Mouse (Mus musculus) liver, embryonic 13.5 days (tissue): ENCODE measurements at regions not wholly inside any gene's neighbourhood (a gene's known extent, or its start where the extent isn't known, plus 50 kb on each side); places are given as distances from the start of the nearest gene placed in this dataset.

Experiments
- ATAC-seq: fragments of 200-750 bp; cut with Nextera tagmentation; 2 replicates; pipeline ENCODE4 v1.8.0; 2017; ENCODE audit warnings: low read depth, mild to moderate bottlenecking, moderate number of reproducible peaks, moderate library complexity
- DNase-seq: peaks from one replicate; pipeline ENCODE4 v3.0.0; 2022
- H3K27ac ChIP-seq: fragments of 300-500 bp; sonication (generic); 2 replicates; pipeline ENCODE4 v1.5.1; 2015; ENCODE audit warnings: moderate library complexity, mild to moderate bottlenecking, inconsistent platforms
- H3K27me3 ChIP-seq: fragments of 300-500 bp; sonication (generic); 2 replicates; pipeline ENCODE4 v1.6.1; 2015; ENCODE audit warnings: mild to moderate bottlenecking, inconsistent platforms
- H3K36me3 ChIP-seq: fragments of 300-500 bp; sonication (generic); 2 replicates; pipeline ENCODE4 v1.6.1; 2015; ENCODE audit warnings: mild to moderate bottlenecking, inconsistent platforms
- H3K4me1 ChIP-seq: fragments of 300-500 bp; sonication (generic); replicated peaks from 2 replicates; pipeline ENCODE4 v1.6.1; 2015; ENCODE audit warnings: inconsistent platforms
- H3K4me2 ChIP-seq: fragments of 300-500 bp; sonication (generic); 2 replicates; pipeline ENCODE4 v1.6.1; 2015; ENCODE audit warnings: inconsistent platforms, mild to moderate bottlenecking, moderate library complexity
- H3K4me3 ChIP-seq: fragments of 300-500 bp; sonication (generic); replicated peaks from 2 replicates; pipeline ENCODE4 v1.5.1; 2015; ENCODE audit warnings: mild to moderate bottlenecking, inconsistent platforms
- H3K9ac ChIP-seq: fragments of 300-500 bp; sonication (generic); 2 replicates; pipeline ENCODE4 v1.6.1; 2015; ENCODE audit warnings: mild to moderate bottlenecking, inconsistent platforms
- H3K9me3 ChIP-seq: fragments of 300-500 bp; sonication (generic); replicated peaks from 2 replicates; pipeline ENCODE4 v1.6.1; 2016; ENCODE audit warnings: inconsistent platforms
- WGBS: fragments of 180-500 bp; shearing (Covaris S2); methylation state at CpG from one replicate; pipeline ENCODE4 v1.1.7; 2015; ENCODE audit not compliant: insufficient replicate concordance; 5-methylcytosine and 5-hydroxymethylcytosine counted together

- no peak for ATAC-seq
- H3K4me3 ChIP-seq: no peak overlapping the region
- no peaks in the 10 kb centered on the region for H3K9me3 ChIP-seq
- H3K4me2 ChIP-seq: no peak overlapping the region
- WGBS: 69% methylated on average over 7 of the region's 7 CpGs
- no peaks in the 10 kb centered on the region for H3K4me1 ChIP-seq
- no peak for DNase-seq
- H3K36me3 ChIP-seq: no peaks in the 10 kb centered on the region
- H3K27me3 ChIP-seq: no peaks in the 10 kb centered on the region
- no peak overlapping the region for H3K9ac ChIP-seq
- no peak overlapping the region for H3K27ac ChIP-seq
These were observed 130.0 kb upstream of the N6amt1 start for GRCm38 (mm10) chr16:87224024-87224423.

- Histone ChIP-seq H3K4me1 (no peaks in the 10 kb centered on the region), H3K4me2 (no peak overlapping the region), H3K36me3 (no peaks in the 10 kb centered on the region), H3K9me3 (no peaks in the 10 kb centered on the region), H3K4me3 (no peak overlapping the region), H3K27me3 (no peaks in the 10 kb centered on the region), H3K27ac (no peak overlapping the region), H3K9ac (no peak overlapping the region)
- ATAC-seq (no peak), DNase-seq (no peak)
- WGBS: 68% methylated on average over 5 of the region's 5 CpGs
These were observed 133.4 kb upstream of the N6amt1 start for GRCm38 (mm10) chr16:87220611-87221010.

GRCm38 (mm10) chr16:87220201-87220600 lies 133.8 kb upstream of the N6amt1 start:
- H3K4me2 ChIP-seq: no peak overlapping the region
- DNase-seq (no peak), ATAC-seq (no peak)
- no peaks in the 10 kb centered on the region for H3K4me1 ChIP-seq
- no peaks in the 10 kb centered on the region for H3K9me3 ChIP-seq
- no peak overlapping the region for H3K4me3 ChIP-seq
- no peak overlapping the region for H3K9ac ChIP-seq
- H3K27me3 ChIP-seq: no peaks in the 10 kb centered on the region
- no peaks in the 10 kb centered on the region for H3K36me3 ChIP-seq
- H3K27ac ChIP-seq: no peak overlapping the region
- 47% methylated on average over 4 of the region's 4 CpGs for WGBS

DNA sequence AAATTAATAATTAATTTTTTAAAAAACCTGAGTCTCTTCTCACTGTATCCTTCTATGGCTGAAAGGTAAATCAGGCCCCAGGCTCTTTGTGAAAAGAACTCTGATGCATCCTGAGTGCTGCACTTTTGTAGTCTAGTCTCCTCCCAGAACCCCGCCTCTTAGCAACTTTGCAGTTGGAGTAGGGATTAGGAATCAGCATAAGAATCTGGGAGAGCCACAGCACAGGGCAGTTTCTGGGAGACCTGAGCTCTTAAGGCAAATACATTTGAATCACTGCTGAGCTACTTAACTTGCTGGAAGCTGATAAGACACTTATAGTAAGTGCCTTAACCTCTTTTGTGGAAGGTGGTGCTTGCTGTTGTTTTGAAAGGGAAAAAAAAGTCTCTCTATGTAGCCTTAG lies 146.1 kb upstream of the N6amt1 start:
- H3K27ac ChIP-seq: no peak overlapping the region
- no peak for ATAC-seq
- H3K4me2 ChIP-seq: no peak overlapping the region
- H3K36me3 ChIP-seq: no peaks in the 10 kb centered on the region
- no peaks in the 10 kb centered on the region for H3K27me3 ChIP-seq
- no peak overlapping the region for H3K9ac ChIP-seq
- H3K4me1 ChIP-seq: no peaks in the 10 kb centered on the region
- H3K9me3 ChIP-seq: no peaks in the 10 kb centered on the region
- H3K4me3 ChIP-seq: no peak overlapping the region
- WGBS: 64% methylated on average over 1 of the region's 1 CpGs
- DNase-seq: no peak

GRCm38 (mm10) chr16:87190471-87190870 lies 163.5 kb upstream of the N6amt1 start:
- H3K4me1 ChIP-seq: no peaks in the 10 kb centered on the region
- 61% methylated on average over 4 of the region's 4 CpGs for WGBS
- H3K9ac ChIP-seq: no peak overlapping the region
- no peak overlapping the region for H3K4me2 ChIP-seq
- DNase-seq (no peak), ATAC-seq (no peak)
- no peaks in the 10 kb centered on the region for H3K9me3 ChIP-seq
- H3K36me3 ChIP-seq: no peaks in the 10 kb centered on the region
- no peaks in the 10 kb centered on the region for H3K27me3 ChIP-seq
- no peak overlapping the region for H3K4me3 ChIP-seq
- no peak overlapping the region for H3K27ac ChIP-seq

DNA sequence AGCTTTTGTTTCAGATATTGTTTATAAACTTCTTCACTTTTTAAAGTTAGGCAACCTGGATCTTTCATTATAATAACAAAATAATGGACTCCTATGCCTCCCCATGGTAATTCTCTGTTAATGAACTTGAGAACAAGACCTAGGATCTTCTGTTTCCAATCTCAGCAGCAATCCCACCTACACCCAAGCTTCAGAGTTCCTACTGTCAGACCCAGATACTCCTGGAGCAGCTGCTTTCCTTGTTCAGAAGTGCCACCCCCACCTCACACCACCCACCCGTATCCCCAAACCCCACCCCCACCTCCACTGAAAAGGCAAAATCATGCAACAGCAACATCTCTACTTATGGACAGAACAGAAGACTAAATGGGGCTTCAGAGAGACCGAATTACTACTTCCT lies 165.2 kb upstream of the N6amt1 start:
- Histone ChIP-seq H3K4me3 (no peak overlapping the region), H3K27ac (no peak overlapping the region), H3K9me3 (no peaks in the 10 kb centered on the region), H3K4me2 (no peak overlapping the region), H3K27me3 (no peaks in the 10 kb centered on the region), H3K36me3 (no peaks in the 10 kb centered on the region), H3K4me1 (no peaks in the 10 kb centered on the region), H3K9ac (no peak overlapping the region)
- WGBS: 39% methylated on average over 2 of the region's 2 CpGs
- DNase-seq (no peak), ATAC-seq (no peak)

GRCm38 (mm10) chr16:87172395-87172794 lies 181.6 kb upstream of the N6amt1 start:
- WGBS: 65% methylated on average over 4 of the region's 4 CpGs
- Histone ChIP-seq H3K36me3 (no peaks in the 10 kb centered on the region), H3K4me3 (no peak overlapping the region), H3K4me2 (no peak overlapping the region), H3K27ac (no peak overlapping the region), H3K27me3 (no peaks in the 10 kb centered on the region), H3K4me1 (no peaks in the 10 kb centered on the region), H3K9me3 (no peaks in the 10 kb centered on the region), H3K9ac (no peak overlapping the region)
- ATAC-seq (no peak), DNase-seq (no peak)

DNA sequence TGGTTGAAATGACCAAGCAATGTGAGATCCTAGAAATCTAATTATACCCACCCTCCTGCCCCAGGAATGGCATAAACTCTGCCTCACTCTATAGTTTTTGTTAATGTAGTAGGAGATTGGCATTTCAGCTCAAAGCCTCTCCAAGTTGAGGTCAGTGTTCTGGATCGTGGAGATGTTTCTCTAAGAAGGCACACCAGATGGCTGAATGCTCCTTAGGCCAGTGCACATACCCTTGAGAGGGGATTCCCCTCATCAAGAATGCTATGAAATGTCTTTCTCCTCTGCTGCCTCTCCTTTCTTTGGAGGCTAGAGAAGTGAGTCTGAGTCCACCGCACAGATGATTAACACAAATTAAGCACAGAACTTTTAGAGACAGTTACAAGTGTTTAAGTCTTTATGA lies 214.7 kb upstream of the N6amt1 start:
- no peaks in the 10 kb centered on the region for H3K36me3 ChIP-seq
- no peaks in the 10 kb centered on the region for H3K4me1 ChIP-seq

GRCm38 (mm10) chr16:87136503-87136902 lies 217.5 kb upstream of the N6amt1 start:
- 60% methylated on average over 1 of the region's 1 CpGs for WGBS
- no peak overlapping the region for H3K4me3 ChIP-seq
- no peak overlapping the region for H3K4me2 ChIP-seq
- no peak overlapping the region for H3K27ac ChIP-seq
- no peaks in the 10 kb centered on the region for H3K9me3 ChIP-seq
- no peaks in the 10 kb centered on the region for H3K36me3 ChIP-seq
- no peaks in the 10 kb centered on the region for H3K4me1 ChIP-seq
- no peak for ATAC-seq
- no peak for DNase-seq
- H3K9ac ChIP-seq: no peak overlapping the region
- no peaks in the 10 kb centered on the region for H3K27me3 ChIP-seq

More for the DNA sequence above, 214.7 kb upstream of the N6amt1 start:
- Histone ChIP-seq H3K9ac (no peak overlapping the region), H3K9me3 (no peaks in the 10 kb centered on the region), H3K4me2 (no peak overlapping the region), H3K27me3 (no peaks in the 10 kb centered on the region), H3K27ac (no peak overlapping the region), H3K4me3 (no peak overlapping the region)
- DNase-seq: no peak
- 80% methylated on average over 2 of the region's 2 CpGs for WGBS
- ATAC-seq: no peak

DNA sequence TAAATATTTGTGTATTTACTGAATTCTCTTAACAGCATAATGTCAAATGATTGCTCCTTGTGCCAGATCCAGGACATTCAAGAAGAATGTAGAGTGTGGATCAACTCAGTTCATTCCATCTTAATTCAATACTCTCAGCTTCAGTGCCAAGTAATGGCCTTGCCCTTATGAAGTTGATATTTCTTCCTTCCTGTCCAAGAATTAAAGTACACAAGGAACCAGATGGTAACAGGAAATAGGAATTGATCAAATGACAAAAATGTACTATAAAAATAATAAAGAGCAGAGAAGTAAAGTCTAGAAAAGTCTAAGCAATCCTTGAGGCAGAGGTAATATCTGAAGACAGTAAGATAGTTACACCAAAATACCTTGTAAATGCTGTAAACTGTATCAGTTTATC lies 219.5 kb upstream of the N6amt1 start:
- no peak for DNase-seq

GRCm38 (mm10) chr16:87133874-87134273 lies 220.1 kb upstream of the N6amt1 start:
- Histone ChIP-seq H3K27ac (no peak overlapping the region), H3K9ac (no peak overlapping the region), H3K36me3 (no peaks in the 10 kb centered on the region), H3K4me1 (no peaks in the 10 kb centered on the region), H3K9me3 (no peaks in the 10 kb centered on the region), H3K4me2 (no peak overlapping the region), H3K27me3 (no peaks in the 10 kb centered on the region), H3K4me3 (no peak overlapping the region)
- 47% methylated on average over 6 of the region's 6 CpGs for WGBS
- DNase-seq: no peak
- ATAC-seq: no peak

More for the DNA sequence above, 219.5 kb upstream of the N6amt1 start:
- no peaks in the 10 kb centered on the region for H3K4me1 ChIP-seq
- H3K4me3 ChIP-seq: no peak overlapping the region
- no peaks in the 10 kb centered on the region for H3K9me3 ChIP-seq
- no peak for ATAC-seq
- no peaks in the 10 kb centered on the region for H3K36me3 ChIP-seq
- no peak overlapping the region for H3K4me2 ChIP-seq
- no peaks in the 10 kb centered on the region for H3K27me3 ChIP-seq
- H3K27ac ChIP-seq: no peak overlapping the region
- H3K9ac ChIP-seq: no peak overlapping the region

GRCm38 (mm10) chr16:87132082-87132481 lies 221.9 kb upstream of the N6amt1 start:
- Histone ChIP-seq H3K4me2 (no peak overlapping the region), H3K4me1 (no peaks in the 10 kb centered on the region), H3K36me3 (no peaks in the 10 kb centered on the region), H3K9me3 (no peaks in the 10 kb centered on the region; the same call in 1 of the 2 replicates), H3K9ac (no peak overlapping the region), H3K4me3 (no peak overlapping the region), H3K27me3 (no peaks in the 10 kb centered on the region), H3K27ac (no peak overlapping the region)
- DNase-seq: no peak
- ATAC-seq: no peak
- 49% methylated on average over 4 of the region's 4 CpGs for WGBS
